Mouse (Mus musculus): ENCODE results near the gene Kcnq4. TPM values are rescaled to one million over a fixed set of nuclear protein-coding genes. Genes with fewer than 3 reads are reported as not detected.

Gene Kcnq4
- polyA plus RNA-seq, 1 experiment from 2014 or later: 5.2 TPM

GRCm38 (mm10) chr4:120660485-120660884, 87.9 kb downstream of the Kcnq4 start:
- Histone ChIP-seq H3K4me1 (ENCODE audit: control insufficient read depth, insufficient read depth, low read length) (no peaks in the 10 kb centered on the region), H3K9me3 (ENCODE audit: control insufficient read depth, low read length) (no peaks in the 10 kb centered on the region), H3K4me2 (ENCODE audit: low read depth, low read length) (no peak overlapping the region), H3K36me3 (ENCODE audit: control insufficient read depth, insufficient read depth, low read length) (no peaks in the 10 kb centered on the region), H3K27me3 (ENCODE audit: control insufficient read depth, insufficient read depth, low read length) (no peaks in the 10 kb centered on the region), H3K4me3 (ENCODE audit: low read depth, low read length) (no peak overlapping the region), H3K9ac (replicated peaks; ENCODE audit: low read depth, low read length) (no peak overlapping the region), H3K27ac (ENCODE audit: low read depth, low read length) (no peak overlapping the region)
- 66% methylated on average over 4 of the region's 4 CpGs for WGBS
- no peak for ATAC-seq (ENCODE audit: low read depth)

- no peak for ATAC-seq (ENCODE audit: low read depth)
- Histone ChIP-seq H3K4me2 (ENCODE audit: low read depth, low read length) (no peak overlapping the region), H3K27ac (ENCODE audit: low read depth, low read length) (no peak overlapping the region), H3K4me3 (ENCODE audit: low read depth, low read length) (no peak overlapping the region), H3K9me3 (ENCODE audit: control insufficient read depth, low read length) (no peaks in the 10 kb centered on the region), H3K9ac (replicated peaks; ENCODE audit: low read depth, low read length) (no peak overlapping the region), H3K36me3 (ENCODE audit: control insufficient read depth, insufficient read depth, low read length) (no peaks in the 10 kb centered on the region), H3K27me3 (ENCODE audit: control insufficient read depth, insufficient read depth, low read length) (no peaks in the 10 kb centered on the region), H3K4me1 (ENCODE audit: control insufficient read depth, insufficient read depth, low read length) (no peaks in the 10 kb centered on the region)
- WGBS: 63% methylated on average over 8 of the region's 8 CpGs
Measured at GRCm38 (mm10) chr4:120655898-120656297, 92.5 kb downstream of the Kcnq4 start.

- Histone ChIP-seq H3K27me3 (ENCODE audit: control insufficient read depth, insufficient read depth, low read length) (no peaks in the 10 kb centered on the region; the same call in 1 of the 2 replicates), H3K9ac (replicated peaks; ENCODE audit: low read depth, low read length) (peak overlapping the region; percentile 70), H3K36me3 (ENCODE audit: control insufficient read depth, insufficient read depth, low read length) (no peaks in the 10 kb centered on the region), H3K4me3 (ENCODE audit: low read depth, low read length) (peak overlapping the region; percentile 49), H3K9me3 (ENCODE audit: control insufficient read depth, low read length) (no peaks in the 10 kb centered on the region), H3K27ac (ENCODE audit: low read depth, low read length) (no peak overlapping the region), H3K4me2 (ENCODE audit: low read depth, low read length) (peak overlapping the region; percentile 91), H3K4me1 (ENCODE audit: control insufficient read depth, insufficient read depth, low read length) (0 out of 2 replicates have a peak, but pooled peaks cover 6% of the 10 kb centered on the region)
- ATAC-seq (ENCODE audit: low read depth): no peak
- WGBS: 23% methylated on average over 7 of the region's 7 CpGs
Measured at GRCm38 (mm10) chr4:120650208-120650592, 98.2 kb downstream of the Kcnq4 start.

DNA sequence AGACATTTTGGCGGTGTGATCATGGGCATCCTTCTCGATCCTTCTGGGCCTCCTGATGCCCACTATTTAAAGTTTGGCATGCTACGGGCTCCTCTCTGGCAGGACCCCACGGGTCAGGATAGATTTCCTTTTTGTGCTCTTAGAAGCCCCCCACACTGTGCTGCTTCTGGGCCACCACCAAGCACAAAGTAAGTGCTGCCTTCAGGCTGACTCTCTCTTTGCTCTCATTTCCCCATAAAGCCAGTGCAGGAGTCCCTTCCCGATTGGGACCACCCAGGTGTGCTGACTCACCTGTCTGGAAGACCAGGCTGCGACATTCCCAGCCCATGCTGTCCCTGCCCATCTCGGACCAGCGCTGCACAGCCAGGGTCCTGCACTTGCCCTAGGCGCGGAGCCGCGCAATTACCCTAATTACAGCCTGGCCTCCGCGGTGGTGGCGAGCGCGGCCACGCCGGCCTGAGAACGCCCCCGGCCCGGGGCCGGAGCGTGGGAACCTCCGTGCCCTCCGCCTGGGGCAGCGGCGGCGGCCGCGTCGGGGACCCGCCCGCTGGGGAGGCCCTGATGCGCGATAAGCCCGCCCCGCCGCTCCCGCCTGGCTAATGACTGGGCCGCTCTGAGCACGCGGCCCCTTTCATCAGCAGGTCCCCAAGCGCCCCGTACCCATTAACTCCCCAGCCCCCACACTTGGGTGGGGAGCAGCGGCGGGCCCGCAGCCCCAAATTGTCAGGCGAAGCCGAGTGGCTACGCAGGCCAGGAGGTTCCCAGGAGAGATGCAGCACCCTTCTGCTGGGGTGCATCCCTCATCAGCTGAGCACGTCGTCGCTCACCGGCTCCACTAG, 98.8 kb downstream of the Kcnq4 start:
- no peak overlapping the region for H3K27ac ChIP-seq (ENCODE audit: low read depth, low read length)
- H3K27me3 ChIP-seq (ENCODE audit: control insufficient read depth, insufficient read depth, low read length): no peaks in the 10 kb centered on the region; the same call in 1 of the 2 replicates
- H3K9ac ChIP-seq (replicated peaks; ENCODE audit: low read depth, low read length): peak overlapping the region; percentile 70
- H3K4me1 ChIP-seq (ENCODE audit: control insufficient read depth, insufficient read depth, low read length): 0 out of 2 replicates have a peak, but pooled peaks cover 6% of the 10 kb centered on the region
- no peaks in the 10 kb centered on the region for H3K36me3 ChIP-seq (ENCODE audit: control insufficient read depth, insufficient read depth, low read length)
- ATAC-seq (ENCODE audit: low read depth): peak; percentile 77
- peak overlapping the region; percentile 91 for H3K4me2 ChIP-seq (ENCODE audit: low read depth, low read length)
- peak overlapping the region; percentile 49 for H3K4me3 ChIP-seq (ENCODE audit: low read depth, low read length)
- no peaks in the 10 kb centered on the region for H3K9me3 ChIP-seq (ENCODE audit: control insufficient read depth, low read length)
- 4% methylated on average over 55 of the region's 55 CpGs for WGBS

MicroRNAs encoded within 50 kb of the gene (microRNA counts, 519-probe panel; counts per million panel counts)
- microRNA mmu-miR-30e: 4,101 counts per million, percentile 47 among the panel's probes with 10 or more counts

Small RNAs within 50 kb of the gene (microRNA-seq; reads per million reads assigned to microRNA genes)
- gene Mir30c-1 (45.8 reads per million, percentile 34 among the genes with 10 or more reads in this experiment), gene Mir30e (not detected), gene Mir30f (not detected)

Other genes with a start within 250 kb of the Kcnq4 start
- gene Slfnl1, start 216.4 kb downstream of the Kcnq4 start, polyA plus RNA-seq (2014; fragmentation: Nextera tagmentation; extraction: Ambion mirVana): 0.15 TPM in 1 of 2 replicates, not detected in the other
- 91.7 and 95.5 TPM in 2 replicates for gene Ctps, start 178.3 kb downstream of the Kcnq4 start, polyA plus RNA-seq (2014; fragmentation: Nextera tagmentation; extraction: Ambion mirVana)
- not detected in 2 replicates for gene Gm8439, start 159.9 kb downstream of the Kcnq4 start, polyA plus RNA-seq (2014; fragmentation: Nextera tagmentation; extraction: Ambion mirVana)
- gene Cited4, start 82.0 kb downstream of the Kcnq4 start, polyA plus RNA-seq (2014; fragmentation: Nextera tagmentation; extraction: Ambion mirVana): 0.64 and 1.4 TPM in 2 replicates
- 99.3 and 106 TPM in 2 replicates for gene Nfyc, start 83.0 kb upstream of the Kcnq4 start, polyA plus RNA-seq (2014; fragmentation: Nextera tagmentation; extraction: Ambion mirVana)
- 18.8 and 24.0 TPM in 2 replicates for gene Rims3, start 106.2 kb upstream of the Kcnq4 start, polyA plus RNA-seq (2014; fragmentation: Nextera tagmentation; extraction: Ambion mirVana)
- gene Exo5, start 176.4 kb upstream of the Kcnq4 start, polyA plus RNA-seq (2014; fragmentation: Nextera tagmentation; extraction: Ambion mirVana): 26.0 and 27.2 TPM in 2 replicates
- gene Zfp69, start 203.1 kb upstream of the Kcnq4 start, polyA plus RNA-seq (2014; fragmentation: Nextera tagmentation; extraction: Ambion mirVana): 5.5 and 6.7 TPM in 2 replicates